Mouse (Mus musculus) adrenal gland, postnatal 4 days (tissue): ENCODE data around the gene Pacs1. TPM values are rescaled to one million over a fixed set of nuclear protein-coding genes. Genes with fewer than 3 reads are reported as not detected.
"Not testable (repeated sequence)": the region's sequence is repeated elsewhere in the genome, so short reads cannot be mapped to it uniquely, and the experiment has no call there.

ENCODE experiments used
- DNase-seq, 2 experiments: peaks; one replicate each; pipeline ENCODE4 v3.0.0; 2021 to 2022; ENCODE audit warnings: low spot score in 2 of 2, mixed read lengths in 2 of 2
- microRNA-seq: library from miRNA; unstranded; fragments of <30 nt; microRNA quantifications from one replicate; pipeline ENCODE4 v1.2.0, GENCODE M21; 2021
- total RNA-seq, 2 experiments: library from RNA; stranded (reverse); gene quantifications; 2 replicates each; pipeline ENCODE4 v1.2.3; 2021

Gene Pacs1
- total RNA-seq, 2 experiments from 2014 or later: 35.0 to 39.4 TPM

- no peak for DNase-seq
These were observed 174.4 kb downstream of the Pacs1 start, which contains the start of gene Cnih2 for GRCm38 (mm10) chr19:5098363-5099143. TSS of gene Cnih2 (minus strand) at chr19:5098521.

- no peak for DNase-seq
These were observed 175.2 kb downstream of the Pacs1 start for GRCm38 (mm10) chr19:5097521-5098362.

- no peak for DNase-seq
These were observed 176.9 kb downstream of the Pacs1 start for GRCm38 (mm10) chr19:5095887-5096474.

DNA sequence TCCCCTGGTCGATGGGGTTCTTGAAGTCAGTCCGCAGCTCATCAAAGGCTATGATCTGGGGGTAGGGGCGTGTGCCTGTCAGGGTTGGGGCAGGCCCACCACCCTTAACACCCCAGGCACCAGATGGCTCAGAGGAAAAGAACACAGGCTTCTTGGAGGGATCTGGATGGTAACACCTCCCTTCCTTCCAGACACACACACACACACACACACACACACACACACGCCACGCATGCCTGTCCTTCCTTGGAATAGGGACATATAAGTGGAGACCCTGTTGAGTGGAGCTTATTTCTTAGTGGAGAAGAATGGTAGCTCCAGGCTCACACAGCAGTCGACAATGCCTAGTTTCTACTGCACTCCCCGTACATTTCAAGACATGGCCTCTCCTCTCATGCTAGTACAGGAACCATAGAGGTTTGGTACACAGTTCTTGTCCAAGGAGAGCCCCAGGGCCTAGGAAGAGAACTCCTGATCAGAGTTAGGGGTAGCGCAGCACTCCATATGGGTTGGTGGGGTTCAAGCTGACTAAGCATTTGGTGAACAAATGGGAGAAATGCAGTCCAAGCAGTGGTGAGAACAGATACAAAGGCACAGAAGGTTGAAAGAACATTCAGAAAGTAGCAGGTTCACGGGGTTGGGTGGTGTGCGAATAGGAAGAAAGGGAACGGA lies 178.0 kb downstream of the Pacs1 start:
- no peak for DNase-seq

DNA sequence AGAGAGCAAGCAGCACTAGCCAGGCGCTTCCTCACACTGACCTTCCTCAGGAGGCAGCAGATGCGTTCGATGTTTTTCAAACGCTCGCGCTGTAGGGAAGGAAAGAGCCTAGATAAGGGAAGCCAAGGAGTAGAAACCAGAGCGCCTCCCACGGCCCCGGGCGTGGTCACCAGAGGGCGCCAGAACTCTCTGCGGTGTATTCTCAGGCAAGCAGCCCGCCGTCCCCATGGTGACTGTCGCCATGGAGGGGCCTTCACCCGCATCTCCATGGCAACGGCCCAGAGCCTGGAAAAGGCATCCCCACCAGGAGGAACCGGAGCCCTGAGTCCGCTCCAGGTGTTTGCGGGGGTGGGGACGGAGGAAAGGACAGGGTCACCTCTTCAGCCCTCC lies 178.7 kb downstream of the Pacs1 start:
- peak; percentile 92 to 96 for DNase-seq

GRCm38 (mm10) chr19:5093481-5094242 lies 179.3 kb downstream of the Pacs1 start:
- DNase-seq: no peak

- DNase-seq: no peak
These were observed 180.8 kb downstream of the Pacs1 start for GRCm38 (mm10) chr19:5092083-5092482.

- no peak for DNase-seq
These were observed 183.6 kb downstream of the Pacs1 start for GRCm38 (mm10) chr19:5089324-5089723.

- DNase-seq: peak; percentile 79 to 90
These were observed 184.8 kb downstream of the Pacs1 start, which contains the start of gene Yif1a for GRCm38 (mm10) chr19:5087884-5088728. TSS of gene Yif1a (plus strand) at chr19:5088538.

DNA sequence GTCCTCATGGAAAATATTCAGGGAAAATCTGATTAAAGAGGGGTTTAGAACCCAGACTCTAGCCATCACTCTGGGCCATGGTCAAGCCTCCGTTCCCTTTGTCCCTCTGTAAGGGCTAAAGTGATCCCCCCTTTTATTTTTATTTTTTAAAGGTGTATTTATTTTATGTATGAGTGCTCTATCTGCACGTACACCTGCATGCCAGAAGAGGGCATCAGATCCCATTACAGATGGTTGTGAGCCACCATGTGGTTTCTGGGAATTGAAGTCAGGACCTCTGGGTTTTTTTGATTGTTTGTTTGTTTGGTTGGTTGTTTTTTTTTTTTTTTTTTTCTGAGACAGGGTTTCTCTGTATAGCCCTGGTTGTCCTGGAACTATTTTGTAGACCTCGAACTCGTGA lies 186.4 kb downstream of the Pacs1 start:
- DNase-seq: not testable (repeated sequence)

DNA sequence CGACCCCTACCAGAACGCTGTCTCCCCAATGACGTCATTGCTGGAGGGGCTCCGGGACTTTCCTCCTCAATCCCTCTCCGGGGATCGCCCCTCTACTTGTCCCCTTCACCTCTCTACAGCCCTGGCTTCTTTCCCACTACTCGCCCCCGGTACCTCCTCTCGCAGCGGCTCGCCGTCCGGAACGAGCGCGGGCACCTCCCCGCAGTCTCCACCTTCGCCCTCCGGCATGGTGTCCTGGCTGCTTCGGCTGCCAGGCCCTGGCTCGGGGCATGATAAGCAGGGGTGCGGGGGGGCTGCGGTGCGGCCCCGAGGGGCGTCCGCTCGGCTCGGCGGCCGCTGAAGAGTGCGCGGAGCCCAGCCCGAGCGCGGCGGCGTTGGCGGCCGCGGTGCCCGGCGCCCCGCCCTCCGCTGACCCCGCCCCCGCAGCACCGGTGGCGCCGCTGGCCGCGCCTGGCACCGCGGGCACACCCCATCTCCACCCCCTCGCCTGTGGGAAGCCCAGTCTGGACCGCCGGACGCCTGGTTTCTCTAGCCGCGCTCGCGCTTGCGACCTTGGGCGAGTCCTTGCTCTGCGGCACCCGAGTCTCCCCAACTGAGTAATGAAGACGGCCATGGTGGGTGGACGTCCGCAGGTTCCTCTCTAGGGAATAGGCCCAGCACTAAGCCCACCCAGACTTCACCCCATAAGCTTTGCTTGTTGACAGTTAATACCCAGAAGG lies 187.6 kb downstream of the Pacs1 start, which contains the start of gene Tmem151a:
Tmem151a (minus strand) TSS at position 387 of the 719 bp plus-strand sequence.
- DNase-seq: no peak

- no peak for DNase-seq
These were observed 188.1 kb downstream of the Pacs1 start for GRCm38 (mm10) chr19:5084834-5085144.

DNA sequence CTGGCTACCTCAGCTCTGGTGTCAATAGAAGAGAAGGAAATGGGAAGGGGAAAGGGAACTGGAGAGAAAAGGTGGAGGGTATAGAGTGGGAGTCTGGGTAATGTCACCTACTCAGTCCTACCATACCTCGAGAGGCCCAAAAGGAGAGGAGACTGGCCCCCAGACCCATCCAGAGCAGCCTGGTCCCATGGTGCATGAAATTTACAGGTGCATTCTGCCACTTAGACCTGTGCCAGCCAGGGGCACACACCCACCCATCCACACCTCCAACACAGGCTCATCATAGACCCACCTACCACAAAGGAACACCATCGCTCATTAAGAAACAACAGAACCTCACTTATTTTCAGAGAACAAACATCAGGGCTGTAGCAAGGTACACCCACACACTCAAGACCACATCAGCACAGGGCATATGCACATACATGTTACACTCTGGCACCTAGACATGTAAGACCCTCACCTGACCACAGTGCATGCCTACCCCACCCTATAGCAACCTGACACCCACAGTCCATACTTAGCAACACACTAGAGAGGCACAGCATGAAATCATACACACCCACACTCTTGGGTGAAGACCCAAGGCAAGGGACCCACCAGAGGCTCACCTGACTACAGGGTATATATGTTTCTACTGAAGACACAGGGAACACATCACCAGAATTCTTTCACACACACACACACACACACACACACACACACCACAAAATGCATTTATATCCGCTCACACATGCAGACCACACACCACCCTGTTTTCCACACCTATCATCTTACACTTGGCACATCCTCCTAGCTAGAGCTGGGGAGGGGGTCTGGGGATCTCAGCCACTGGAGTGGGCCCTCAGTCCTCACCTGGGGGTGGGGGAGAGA lies 188.7 kb downstream of the Pacs1 start:
- no peak for DNase-seq

Small RNAs within 50 kb of the gene (microRNA-seq; reads per million reads assigned to microRNA genes)
- not detected for gene Gm27468

Other genes with a start within 250 kb of the Pacs1 start
- gene Slc29a2, start 249.3 kb downstream of the Pacs1 start, total RNA-seq: 1 to 10 TPM; 6.6 to 7.2 TPM
- gene B4gat1, start 234.3 kb downstream of the Pacs1 start, total RNA-seq: 10 to 100 TPM; 48.0 to 49.0 TPM
- gene AC124502.3, start 234.2 kb downstream of the Pacs1 start, total RNA-seq: 1 to 10 TPM; 1.3 to 2.0 TPM
- gene Brms1, start 231.8 kb downstream of the Pacs1 start, total RNA-seq: 10 to 100 TPM; 29.6 to 35.1 TPM
- 1 to 10 TPM; 5.1 TPM for gene Rin1, start 222.6 kb downstream of the Pacs1 start, total RNA-seq
- 10 to 100 TPM; 45.8 to 47.6 TPM for gene Cd248, start 205.0 kb downstream of the Pacs1 start, total RNA-seq
- 1 to 10 TPM; 3.8 to 4.9 TPM for gene Tmem151a, start 187.6 kb downstream of the Pacs1 start, total RNA-seq
- 10 to 100 TPM; 68.4 to 72.5 TPM for gene Yif1a, start 184.6 kb downstream of the Pacs1 start, total RNA-seq
- 10 to 100 TPM; 11.4 to 15.2 TPM for gene Cnih2, start 174.6 kb downstream of the Pacs1 start, total RNA-seq
- 100 to 1,000 TPM; 168 to 173 TPM for gene Rab1b, start 166.0 kb downstream of the Pacs1 start, total RNA-seq
- 10 to 100 TPM; 39.5 to 45.3 TPM for gene Klc2, start 154.6 kb downstream of the Pacs1 start, total RNA-seq
- gene Sf3b2, start 22.3 kb upstream of the Pacs1 start, total RNA-seq: 100 to 1,000 TPM; 210 to 224 TPM
- under 1 TPM; 0.45 to 0.67 TPM for gene Gal3st3, start 25.2 kb upstream of the Pacs1 start, total RNA-seq
- not detected for gene Catsper1, start 62.6 kb upstream of the Pacs1 start, total RNA-seq
- gene Cst6, start 76.5 kb upstream of the Pacs1 start, total RNA-seq: 1 to 10 TPM; 2.6 to 3.4 TPM
- 10 to 100 TPM; 36.5 to 42.2 TPM for gene Eif1ad, start 93.6 kb upstream of the Pacs1 start, total RNA-seq
- gene Banf1, start 94.0 kb upstream of the Pacs1 start, total RNA-seq: 100 to 1,000 TPM; 153 to 164 TPM
- gene Sart1, start 115.6 kb upstream of the Pacs1 start, total RNA-seq: 100 to 1,000 TPM in 1 of 2 experiments, 10 to 100 TPM in 1; 98.7 to 123 TPM
- not detected for gene Tsga10ip, start 129.4 kb upstream of the Pacs1 start, total RNA-seq
- 100 to 1,000 TPM; 236 to 266 TPM for gene Drap1, start 151.9 kb upstream of the Pacs1 start, total RNA-seq
- gene AI837181, start 152.0 kb upstream of the Pacs1 start, total RNA-seq: 10 to 100 TPM; 55.1 to 56.7 TPM
- gene Fosl1, start 174.4 kb upstream of the Pacs1 start, total RNA-seq: under 1 TPM in 1 of 2 experiments, not detected in 1; 0.20 TPM
- gene Ccdc85b, start 184.8 kb upstream of the Pacs1 start, total RNA-seq: 10 to 100 TPM; 10.4 to 10.6 TPM
- 100 to 1,000 TPM; 134 to 137 TPM for gene Fibp, start 187.5 kb upstream of the Pacs1 start, total RNA-seq
- 1 to 10 TPM in 1 of 2 experiments, under 1 TPM in 1; 0.67 to 1.3 TPM for gene Ctsw, start 195.4 kb upstream of the Pacs1 start, total RNA-seq
- gene Efemp2, start 200.8 kb upstream of the Pacs1 start, total RNA-seq: 10 to 100 TPM; 80.0 to 88.0 TPM
- gene Mus81, start 215.3 kb upstream of the Pacs1 start, total RNA-seq: 10 to 100 TPM; 24.9 to 29.8 TPM
- 100 to 1,000 TPM; 789 to 859 TPM for gene Cfl1, start 217.3 kb upstream of the Pacs1 start, total RNA-seq
- 1 to 10 TPM; 3.0 to 3.5 TPM for gene 1700020D05Rik, start 230.7 kb upstream of the Pacs1 start, total RNA-seq
- 10 to 100 TPM; 15.1 to 16.0 TPM for gene Snx32, start 237.4 kb upstream of the Pacs1 start, total RNA-seq